Mouse (Mus musculus): ENCODE results near the gene Svep1.

DNA sequence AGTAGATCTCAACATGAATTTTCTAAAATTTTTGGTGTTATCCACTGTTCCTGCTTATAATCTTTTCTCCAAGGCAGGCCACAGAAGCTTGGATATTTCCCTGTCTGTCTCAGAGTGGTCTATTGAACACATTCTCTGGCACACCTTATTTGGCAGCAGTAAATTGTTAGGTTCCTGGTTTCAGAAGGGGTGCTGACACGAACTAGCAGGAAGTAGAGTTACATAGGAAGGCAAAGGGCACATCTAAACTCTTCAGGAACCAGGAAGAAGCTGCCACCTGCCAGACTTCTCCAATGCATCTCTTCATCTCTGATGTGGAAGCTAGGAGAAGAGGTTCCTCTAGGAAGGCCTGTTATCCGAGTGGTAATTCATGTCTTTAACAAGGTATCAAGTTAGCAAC is 141.9 kb downstream of the Svep1 start:
- TF ChIP-seq POLR2A (IDR thresholded peaks at IDR 0.05; ENCODE audit: extremely low read depth, insufficient read depth, low read length) (no peak), CTCF (IDR thresholded peaks at IDR 0.05; ENCODE audit: low read depth, low read length) (no peak)
